Mouse (Mus musculus) forebrain, embryonic 11.5 days (tissue): ENCODE measurements around the gene Rbl1. TPM values are rescaled to one million over a fixed set of nuclear protein-coding genes. Genes with fewer than 3 reads are reported as not detected.

Experiments
- ATAC-seq: fragments of 200-750 bp; cut with Nextera tagmentation; replicated peaks from 2 replicates; pipeline ENCODE4 v1.8.0; 2017; ENCODE audit warnings: moderate TSS enrichment; ENCODE audit not compliant: low FRiP score
- DNase-seq: peaks from one replicate; pipeline ENCODE4 v3.0.0-alpha.2; 2017; ENCODE audit warnings: low spot score
- H3K27ac ChIP-seq: fragments of 300-500 bp; sonication (generic); 2 replicates; pipeline ENCODE4 v1.5.1; 2014; ENCODE audit warnings: low read depth, low read length
- H3K27me3 ChIP-seq: fragments of 300-500 bp; sonication (generic); 2 replicates; pipeline ENCODE4 v1.6.1; 2014; ENCODE audit warnings: mild to moderate bottlenecking, low read length, mixed read lengths; ENCODE audit not compliant: control insufficient read depth, insufficient read depth
- H3K36me3 ChIP-seq: fragments of 300-500 bp; sonication (generic); 2 replicates; pipeline ENCODE4 v1.6.1; 2014; ENCODE audit warnings: mild to moderate bottlenecking, low read length, moderate library complexity, mixed read lengths; ENCODE audit not compliant: control insufficient read depth, insufficient read depth
- H3K4me1 ChIP-seq: fragments of 300-500 bp; sonication (generic); replicated peaks from 2 replicates; pipeline ENCODE4 v1.6.1; 2014; ENCODE audit warnings: low read length, mixed read lengths; ENCODE audit not compliant: control insufficient read depth, insufficient read depth
- H3K4me2 ChIP-seq: fragments of 300-500 bp; sonication (generic); 2 replicates; pipeline ENCODE4 v1.6.1; 2014; ENCODE audit warnings: low read depth, mild to moderate bottlenecking, low read length, moderate library complexity, mixed read lengths; ENCODE audit not compliant: severe bottlenecking
- H3K4me3 ChIP-seq: fragments of 300-500 bp; sonication (generic); 2 replicates; pipeline ENCODE4 v1.5.1; 2014; ENCODE audit warnings: low read depth, low read length
- H3K9ac ChIP-seq: fragments of 300-500 bp; sonication (generic); 2 replicates; pipeline ENCODE4 v1.6.1; 2014; ENCODE audit warnings: low read length
- H3K9me3 ChIP-seq: fragments of 300-500 bp; sonication (generic); 2 replicates; pipeline ENCODE4 v1.6.1; 2016; ENCODE audit warnings: low read length, mixed read lengths; ENCODE audit not compliant: control insufficient read depth
- WGBS: fragments of 180-500 bp; shearing (Covaris S2); extraction: QIAGEN DNeasy Blood & Tissue Kit; methylation state at CpG from one replicate; pipeline ENCODE4 v1.1.7; 2014; 5-methylcytosine and 5-hydroxymethylcytosine counted together
- polyA plus RNA-seq: library from polyadenylated mRNA; unstranded; fragments of >200 nt; fragmentation: Nextera tagmentation; extraction: Ambion mirVana; gene quantifications from 2 replicates; pipeline ENCODE4 v1.2.1, GENCODE M21; 2014

Rbl1 gene
- polyA plus RNA-seq, 1 experiment from 2014 or later: 43.2 TPM

DNA sequence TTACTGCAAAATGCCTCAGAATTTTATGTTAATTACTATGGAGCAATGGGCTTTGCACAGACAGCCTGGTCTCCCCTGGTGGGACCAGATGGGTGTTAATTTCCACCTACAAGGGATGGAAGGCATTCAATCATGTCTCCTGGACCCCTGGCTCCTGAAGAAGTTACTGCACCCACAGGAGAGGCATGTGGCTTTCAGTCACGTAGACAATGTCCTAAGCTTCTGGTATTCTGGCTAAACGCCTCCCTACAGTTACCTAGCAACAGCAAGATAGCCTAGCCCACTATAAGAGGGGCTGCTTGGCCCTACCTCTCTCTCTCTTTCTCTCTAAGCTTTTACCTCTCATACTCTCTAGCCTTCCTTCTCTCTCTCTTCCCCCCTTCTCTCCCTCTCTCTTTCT lies 102.1 kb downstream of the Rbl1 start:
- no peaks in the 10 kb centered on the region; the same call in 1 of the 2 replicates for H3K36me3 ChIP-seq
- no peak overlapping the region for H3K27ac ChIP-seq
- H3K27me3 ChIP-seq: no peaks in the 10 kb centered on the region
- ATAC-seq (no peak), DNase-seq (peak; percentile 36)
- 57% methylated on average over 2 of the region's 2 CpGs for WGBS
- no peaks in the 10 kb centered on the region for H3K4me1 ChIP-seq
- H3K9me3 ChIP-seq: no peaks in the 10 kb centered on the region
- no peak overlapping the region for H3K9ac ChIP-seq
- H3K4me2 ChIP-seq: no peak overlapping the region
- no peak overlapping the region for H3K4me3 ChIP-seq

DNA sequence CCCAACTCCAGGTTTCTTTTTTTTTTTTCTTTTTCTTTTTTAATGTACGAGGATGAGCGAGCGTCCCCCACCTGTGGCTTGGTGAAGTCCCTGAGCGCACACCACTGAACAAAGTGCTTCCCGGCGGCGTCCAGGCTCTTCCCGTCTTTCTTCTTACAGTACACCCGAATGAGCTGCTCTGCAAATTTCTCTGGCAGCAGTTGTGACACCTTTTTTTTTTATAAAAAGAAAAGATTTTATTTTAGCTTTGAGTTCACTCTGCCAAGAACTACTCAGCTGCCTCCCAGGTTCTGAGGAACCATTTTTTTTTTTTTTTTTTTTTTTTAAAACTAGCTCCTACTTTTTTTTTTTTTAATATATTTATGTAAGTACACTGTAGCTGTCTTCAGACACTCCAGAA lies 102.7 kb downstream of the Rbl1 start:
- Histone ChIP-seq H3K27me3 (no peaks in the 10 kb centered on the region), H3K27ac (no peak overlapping the region), H3K36me3 (no peaks in the 10 kb centered on the region; the same call in 1 of the 2 replicates), H3K4me1 (no peaks in the 10 kb centered on the region), H3K9me3 (no peaks in the 10 kb centered on the region), H3K9ac (no peak overlapping the region), H3K4me2 (no peak overlapping the region), H3K4me3 (no peak overlapping the region)
- DNase-seq (no peak), ATAC-seq (no peak)
- 95% methylated on average over 9 of the region's 9 CpGs for WGBS

DNA sequence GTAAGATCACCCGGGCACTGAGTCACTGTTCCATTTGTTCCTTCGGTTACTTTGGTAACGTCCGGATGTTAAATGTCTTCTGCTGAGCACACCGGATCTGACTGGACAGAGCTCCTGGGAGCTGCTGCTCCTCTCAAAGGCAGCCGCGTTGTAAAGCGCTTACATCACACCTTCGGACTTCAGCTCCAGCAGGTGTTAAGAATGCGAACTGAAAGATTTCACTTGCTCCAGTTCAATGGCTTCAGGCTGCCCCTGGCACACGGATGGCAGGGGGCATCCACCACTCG lies 104.1 kb downstream of the Rbl1 start:
- Histone ChIP-seq H3K27ac (no peak overlapping the region), H3K36me3 (no peaks in the 10 kb centered on the region; the same call in 1 of the 2 replicates), H3K4me3 (no peak overlapping the region), H3K27me3 (no peaks in the 10 kb centered on the region), H3K9ac (no peak overlapping the region), H3K4me2 (no peak overlapping the region), H3K4me1 (no peaks in the 10 kb centered on the region), H3K9me3 (no peaks in the 10 kb centered on the region)
- WGBS: 94% methylated on average over 12 of the region's 12 CpGs
- DNase-seq: peak; percentile 41
- ATAC-seq: no peak

DNA sequence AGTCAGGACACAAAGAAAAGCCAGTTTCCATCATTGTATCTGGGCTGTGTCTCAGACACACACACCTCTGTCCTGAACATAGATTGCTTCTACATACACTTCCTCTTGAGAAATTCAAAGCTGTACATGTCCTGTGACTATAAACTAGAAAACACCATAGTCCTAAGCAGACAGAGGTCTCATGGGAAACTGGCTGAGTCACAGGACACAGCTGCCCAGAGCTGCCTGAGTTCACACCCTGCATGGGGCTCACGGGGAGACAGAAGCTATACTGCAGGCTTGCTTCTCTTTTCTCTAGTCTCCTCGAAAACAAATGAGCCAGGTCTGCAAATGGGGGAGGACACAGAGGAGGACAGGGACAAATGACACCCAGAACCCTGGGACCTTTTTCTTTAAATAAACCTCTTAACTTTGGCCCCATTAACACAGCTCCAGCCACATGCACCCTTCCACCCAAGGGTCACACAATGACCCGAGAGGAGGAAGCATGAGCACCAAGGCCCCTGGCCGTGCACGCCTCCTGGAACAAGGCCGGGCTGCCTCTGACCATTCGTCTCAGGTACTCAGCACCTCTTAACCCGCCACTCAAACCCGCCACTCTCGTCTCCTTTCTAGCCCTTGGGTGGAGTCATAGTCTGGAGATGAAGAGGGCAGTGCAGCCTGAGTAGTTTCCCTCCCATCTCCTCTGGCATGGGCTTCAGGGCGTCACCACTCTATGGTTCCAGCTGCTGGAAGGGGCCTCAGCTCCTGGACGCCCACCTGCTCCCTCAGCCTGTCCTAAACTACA lies 104.6 kb downstream of the Rbl1 start:
- H3K27ac ChIP-seq: no peak overlapping the region
- no peak overlapping the region for H3K4me3 ChIP-seq
- H3K9me3 ChIP-seq: no peaks in the 10 kb centered on the region
- H3K9ac ChIP-seq: no peak overlapping the region
- no peak for ATAC-seq
- H3K4me1 ChIP-seq: no peaks in the 10 kb centered on the region
- DNase-seq: peak; percentile 33
- H3K36me3 ChIP-seq: no peaks in the 10 kb centered on the region; the same call in 1 of the 2 replicates
- H3K4me2 ChIP-seq: no peak overlapping the region
- H3K27me3 ChIP-seq: no peaks in the 10 kb centered on the region
- WGBS: 90% methylated on average over 12 of the region's 12 CpGs

Other genes with a start within 250 kb of the Rbl1 start
- 51.1 and 51.5 TPM in 2 replicates for gene Ndrg3, start 212.5 kb downstream of the Rbl1 start, polyA plus RNA-seq
- gene Dsn1, start 197.4 kb downstream of the Rbl1 start, polyA plus RNA-seq: 59.1 and 64.4 TPM in 2 replicates
- 8.1 and 8.2 TPM in 2 replicates for gene Soga1, start 125.3 kb downstream of the Rbl1 start, polyA plus RNA-seq
- gene Tldc2, start 117.5 kb downstream of the Rbl1 start, polyA plus RNA-seq: not detected in 2 replicates
- 25.6 and 27.5 TPM in 2 replicates for gene Samhd1, start 69.3 kb downstream of the Rbl1 start, polyA plus RNA-seq
- gene Rpn2, start 74.5 kb upstream of the Rbl1 start, polyA plus RNA-seq: 272 and 277 TPM in 2 replicates
- gene Mroh8, start 75.0 kb upstream of the Rbl1 start, polyA plus RNA-seq: 0.48 and 1.1 TPM in 2 replicates
- gene Ghrh, start 143.0 kb upstream of the Rbl1 start, polyA plus RNA-seq: 0.83 and 1.5 TPM in 2 replicates
- 31.0 and 34.8 TPM in 2 replicates for gene Manbal, start 163.1 kb upstream of the Rbl1 start, polyA plus RNA-seq
- 20.3 and 23.2 TPM in 2 replicates for gene Src, start 213.9 kb upstream of the Rbl1 start, polyA plus RNA-seq